Mouse (Mus musculus): ENCODE results near the gene Fbp2.

- TF ChIP-seq POLR2A (IDR thresholded peaks at IDR 0.05; ENCODE audit: borderline replicate concordance, extremely low read depth, low read depth, low read length) (no peak), CTCF (IDR thresholded peaks at IDR 0.05; ENCODE audit: insufficient read depth, low read length) (no peak)
Observed at GRCm38 (mm10) chr13:62860068-62860467, 1.8 kb upstream of the Fbp2 start.
